Mouse (Mus musculus) megakaryocyte-erythroid progenitor cell, adult 5-6 weeks (primary cell): ENCODE measurements around the gene Ubfd1. TPM values are rescaled to one million over a fixed set of nuclear protein-coding genes. Genes with fewer than 3 reads are reported as not detected.

Experiments
- ATAC-seq: replicated peaks from 2 replicates; pipeline ENCODE4 v1.8.0; 2016; ENCODE audit warnings: mild to moderate bottlenecking, inconsistent platforms; ENCODE audit not compliant: severe bottlenecking, poor library complexity, low FRiP score, low TSS enrichment
- total RNA-seq, 2 experiments: library from RNA; stranded (forward) in 1 of 2; stranded (reverse) in 1 of 2; fragments of 200-1000, 215-1000 nt in 1 of 2; fragments of >200 nt in 1 of 2; fragmentation: Nextera tagmentation in 1 of 2; gene quantifications; 2 replicates each; pipeline ENCODE4 v1.2.3; 2014 to 2017

The Ubfd1 gene
- total RNA-seq (2014; fragmentation: Nextera tagmentation), result 37.7 and 39.4 TPM in 2 replicates
- 30.4 and 44.2 TPM in 2 replicates for total RNA-seq (2017)

DNA sequence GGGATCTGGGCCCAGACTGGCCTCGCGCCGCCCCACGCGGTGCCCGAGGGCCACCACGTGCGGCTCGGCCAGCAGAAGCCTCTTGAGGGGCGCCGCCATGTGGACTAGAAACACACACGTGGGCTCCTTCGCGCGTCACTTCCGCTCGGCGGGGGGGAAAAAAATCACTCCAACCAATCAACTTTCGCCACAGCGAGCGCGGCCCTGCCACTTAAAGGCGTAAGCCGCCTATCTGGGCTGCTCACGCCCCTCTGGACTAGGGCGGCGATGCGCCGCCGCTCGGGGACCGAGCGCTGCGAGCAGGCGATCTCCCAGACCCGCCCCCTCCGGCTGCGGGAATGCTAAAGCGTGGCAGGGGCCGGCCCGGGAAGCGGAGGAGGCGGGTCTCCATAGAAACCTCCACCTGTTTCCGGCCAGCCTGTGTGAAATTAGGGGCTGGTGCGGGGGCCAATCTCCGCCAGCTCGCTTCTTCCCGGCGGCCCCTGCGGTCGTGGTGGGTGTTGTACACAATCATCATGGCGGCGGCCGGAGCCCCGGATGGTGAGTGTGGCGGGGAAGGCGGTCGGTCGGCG, at the start of gene Ubfd1, which contains the start of gene Ears2:
TSS of gene Ubfd1 (plus strand) at position 231 of the 572 bp plus-strand sequence.
TSS of gene Ears2 (minus strand) at position 319 of the 572 bp plus-strand sequence.
- peak; percentile 88 for ATAC-seq

GRCm38 (mm10) chr7:122018247-122018646, 48.7 kb upstream of the Ubfd1 start:
- peak; percentile 84 for ATAC-seq

GRCm38 (mm10) chr7:122018978-122019377, 48.0 kb upstream of the Ubfd1 start:
- no peak for ATAC-seq

DNA sequence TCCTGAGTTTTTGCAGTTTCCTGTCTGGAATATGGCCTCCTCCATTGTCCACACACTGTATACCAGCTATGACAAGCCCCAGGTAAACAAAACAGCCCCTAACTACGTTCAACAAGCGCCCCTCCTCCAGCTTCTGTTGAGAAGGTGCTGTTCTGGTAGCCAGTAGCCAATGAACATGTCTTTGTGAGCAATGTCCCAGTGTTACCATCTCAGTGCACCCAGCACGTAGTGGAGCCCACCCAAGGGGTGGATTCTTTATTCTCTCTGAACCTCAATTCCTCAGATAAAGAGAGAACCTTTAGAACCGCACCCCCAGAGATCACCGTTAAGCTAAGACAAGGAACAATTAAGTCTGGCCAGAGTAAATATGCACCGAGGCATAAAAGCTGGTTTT, 46.7 kb upstream of the Ubfd1 start:
- ATAC-seq, result 0 out of 2 replicates have a peak, but pooled peaks have one; percentile 6

GRCm38 (mm10) chr7:122020667-122021354, 46.2 kb upstream of the Ubfd1 start, which contains the start of gene Gga2:
Gene Gga2 (minus strand): TSS chr7:122021222.
- ATAC-seq, result peak; percentile 84

DNA sequence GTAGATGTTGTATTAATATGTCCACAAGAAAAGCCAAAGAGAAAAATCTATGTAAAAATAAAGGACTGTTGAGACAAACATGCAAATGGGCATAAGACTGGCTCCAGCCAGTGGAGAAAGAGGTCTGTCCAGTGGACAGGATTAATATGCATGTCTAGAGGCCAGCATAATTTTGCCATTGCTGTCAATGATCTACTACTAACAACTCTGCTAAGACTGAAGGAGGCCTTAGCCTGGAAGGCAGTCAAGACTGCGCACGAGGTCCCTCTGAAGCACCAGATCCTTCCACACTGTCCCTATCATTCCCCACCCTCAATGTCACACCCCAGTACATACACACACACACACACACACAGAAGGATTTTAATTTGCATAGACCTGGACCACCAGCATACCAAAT, 44.8 kb upstream of the Ubfd1 start:
- no peak for ATAC-seq

DNA sequence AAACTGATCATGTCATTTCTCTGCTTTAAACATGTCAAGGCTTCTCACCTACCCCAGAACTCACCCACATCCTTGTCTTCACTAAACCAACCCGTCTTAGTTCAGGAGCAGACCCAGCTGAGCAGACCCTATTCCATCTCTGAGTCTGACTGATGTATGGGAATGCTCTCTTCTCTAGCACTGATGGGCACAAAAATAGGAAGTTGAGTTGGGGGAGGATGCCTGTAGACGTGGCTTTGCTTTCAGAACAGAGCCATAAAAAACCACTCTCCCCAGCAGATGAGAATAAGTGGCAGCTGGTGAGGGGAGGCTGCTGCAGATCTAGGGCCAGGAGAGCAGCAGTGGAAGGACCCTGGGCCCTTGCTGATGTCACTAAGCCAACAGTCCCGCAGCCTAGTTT, 33.6 kb upstream of the Ubfd1 start:
- ATAC-seq, result no peak

GRCm38 (mm10) chr7:122034348-122034747, 32.6 kb upstream of the Ubfd1 start:
- ATAC-seq, result peak; percentile 66

DNA sequence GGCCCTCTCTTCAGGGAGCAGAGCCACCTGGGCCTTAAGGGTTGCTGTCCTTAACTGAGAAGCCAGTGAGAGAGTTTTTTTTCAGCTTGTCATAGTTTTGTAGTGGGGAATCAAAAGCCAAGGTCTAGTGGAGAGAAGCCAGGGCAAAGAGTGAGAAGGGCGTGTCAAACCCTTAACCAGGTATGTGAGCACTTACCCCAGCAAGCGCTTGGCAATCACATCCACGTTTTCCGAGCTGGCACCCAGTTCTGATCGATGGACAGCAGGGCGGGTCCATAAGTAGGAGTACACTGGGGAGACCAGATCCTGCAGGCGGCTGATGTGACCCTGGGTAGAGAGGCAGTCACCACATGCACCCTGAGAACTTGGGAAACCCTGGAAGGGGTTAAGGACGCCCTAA, 22.9 kb upstream of the Ubfd1 start:
- no peak for ATAC-seq

GRCm38 (mm10) chr7:122045181-122045634, 21.8 kb upstream of the Ubfd1 start:
- no peak for ATAC-seq

GRCm38 (mm10) chr7:122045711-122046110, 21.3 kb upstream of the Ubfd1 start:
- ATAC-seq, result no peak

DNA sequence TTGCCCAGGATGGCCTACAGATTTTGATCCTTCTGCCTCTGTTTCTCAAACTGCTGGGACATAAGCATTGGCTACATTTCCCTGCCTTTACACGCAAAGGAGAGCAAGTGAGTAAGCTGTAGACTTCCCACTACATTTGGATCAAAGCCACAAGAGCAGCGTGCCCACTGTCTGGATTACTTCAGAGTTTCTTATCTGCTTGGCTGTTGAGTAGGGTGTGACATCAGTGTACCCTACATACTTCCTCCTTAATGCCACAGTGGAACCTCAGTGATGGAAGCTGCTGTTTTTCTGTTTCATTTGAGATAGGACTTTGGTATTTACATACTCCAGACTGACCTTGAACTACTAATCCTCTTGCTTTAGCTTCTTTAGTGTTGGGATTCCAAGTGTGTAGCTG, 20.2 kb upstream of the Ubfd1 start:
- ATAC-seq, result peak; percentile 91

DNA sequence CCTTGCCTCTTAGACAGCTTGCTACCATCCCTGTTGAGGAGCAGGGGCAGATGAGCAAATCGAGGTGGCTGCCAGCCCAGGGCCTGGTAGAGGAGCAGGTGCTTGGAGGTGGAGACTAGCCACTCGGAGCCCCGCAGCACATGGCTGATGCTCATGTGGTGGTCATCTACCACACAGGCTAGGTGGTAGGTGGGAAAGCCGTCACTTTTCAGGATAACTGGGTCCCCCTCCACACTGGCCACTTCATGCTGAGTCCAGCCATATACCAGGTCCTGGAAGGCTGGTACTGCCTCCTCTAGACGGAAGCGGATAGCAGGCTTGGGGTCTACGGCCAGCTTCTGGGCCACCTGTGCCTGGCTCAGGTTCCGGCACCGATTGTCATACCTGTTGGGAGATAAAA, 18.8 kb upstream of the Ubfd1 start:
- ATAC-seq, result no peak

DNA sequence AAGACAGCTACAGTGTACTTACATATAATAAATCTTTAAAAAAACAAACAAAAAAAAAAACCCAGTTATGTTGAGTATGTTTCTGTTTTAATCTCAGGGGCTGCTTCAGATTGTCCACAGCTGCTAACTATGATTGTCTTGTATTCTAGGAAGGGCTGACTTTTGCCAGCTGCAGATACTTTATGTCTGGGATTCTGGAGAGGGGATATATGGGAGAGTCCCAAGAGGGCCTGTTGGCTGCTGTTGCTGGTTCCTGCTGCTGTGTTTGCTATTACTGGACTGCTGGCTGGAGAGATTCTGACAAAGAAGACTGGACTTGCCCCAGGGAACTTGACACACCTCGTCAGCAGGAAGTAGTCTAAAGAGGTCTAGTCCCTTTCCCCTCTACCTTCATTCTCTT, 16.1 kb upstream of the Ubfd1 start:
- ATAC-seq, result no peak

- no peak for ATAC-seq
Observed at GRCm38 (mm10) chr7:122056633-122057032, 10.3 kb upstream of the Ubfd1 start.

- no peak for ATAC-seq
Observed at GRCm38 (mm10) chr7:122065656-122066055, 1.3 kb upstream of the Ubfd1 start.

GRCm38 (mm10) chr7:122066102-122066944, 652 bp upstream of the Ubfd1 start:
- peak; percentile 2; the same call in 1 of the 2 replicates for ATAC-seq

DNA sequence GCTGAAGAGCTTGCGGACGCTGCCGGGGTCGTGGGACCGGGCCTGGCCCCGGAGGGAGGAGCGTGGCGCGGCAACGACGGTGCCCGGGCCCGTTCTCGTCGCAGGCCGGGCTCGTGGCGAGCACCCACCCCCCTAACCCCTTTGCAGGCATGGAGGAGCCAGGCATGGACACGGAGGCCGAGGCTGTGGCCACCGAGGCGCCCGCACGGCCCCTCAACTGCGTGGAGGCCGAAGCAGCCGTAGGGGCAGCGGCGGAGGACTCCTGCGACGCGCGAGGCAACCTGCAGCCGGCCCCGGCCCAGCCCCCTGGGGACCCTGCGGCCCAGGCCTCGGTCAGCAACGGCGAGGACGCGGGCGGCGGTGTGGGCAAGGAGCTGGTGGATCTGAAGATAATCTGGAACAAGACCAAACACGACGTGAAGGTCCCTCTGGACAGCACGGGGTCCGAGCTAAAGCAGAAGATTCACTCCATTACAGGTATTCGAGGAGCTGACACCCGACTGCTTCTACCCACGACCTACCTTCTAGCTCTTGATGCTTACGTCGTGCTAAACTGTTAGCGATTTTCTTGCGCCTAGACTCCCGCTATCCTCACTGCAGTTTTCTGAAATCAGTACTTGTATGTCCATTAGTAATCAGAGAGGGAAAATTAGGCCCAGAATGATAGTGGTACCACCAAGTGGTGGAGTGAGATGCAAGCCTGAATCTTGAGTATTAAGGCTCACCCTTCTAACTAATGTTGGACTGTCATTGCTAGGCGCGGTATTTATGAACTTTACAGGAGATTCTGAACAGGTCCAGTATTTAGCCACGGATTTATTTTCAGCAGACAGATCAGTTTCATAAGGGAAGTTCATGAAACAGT, 774 bp downstream of the Ubfd1 start:
- peak; percentile 20; the same call in 1 of the 2 replicates for ATAC-seq

DNA sequence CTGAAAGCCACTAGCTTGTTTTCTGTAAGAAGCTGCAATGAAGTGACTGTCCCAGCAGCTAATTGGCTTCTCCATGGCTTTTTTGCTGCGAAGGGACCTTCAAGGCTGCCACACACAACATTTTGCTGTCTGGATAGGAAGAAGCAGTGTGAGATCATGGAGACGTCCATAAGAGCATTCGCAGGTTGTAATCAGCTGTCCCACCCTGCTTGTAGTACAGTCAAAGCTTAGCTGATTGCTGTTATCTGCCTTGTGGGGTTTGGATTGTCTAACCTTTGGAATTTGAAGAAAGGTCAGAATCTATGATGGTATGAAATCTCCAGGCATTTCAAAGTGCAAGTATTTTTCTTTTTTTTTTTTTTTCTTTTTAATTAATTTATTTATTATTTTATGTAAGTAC, 7.4 kb downstream of the Ubfd1 start:
- peak; percentile 86 for ATAC-seq
